Mouse (Mus musculus): ENCODE results near the gene Ppp4r1. TPM values are rescaled to one million over a fixed set of nuclear protein-coding genes. Genes with fewer than 3 reads are reported as not detected.

The Ppp4r1 gene
- total RNA-seq, 2 experiments from 2014 or later, result 40.8 to 48.8 TPM

GRCm38 (mm10) chr17:65799353-65799752 is 17.0 kb downstream of the Ppp4r1 start:
- intact Hi-C loops (cut with DNase I), result no loop called here
- DNase-seq, result no peak

GRCm38 (mm10) chr17:65800451-65800850 is 18.1 kb downstream of the Ppp4r1 start:
- intact Hi-C loops (cut with DNase I), result no loop called here
- no peak for DNase-seq

DNA sequence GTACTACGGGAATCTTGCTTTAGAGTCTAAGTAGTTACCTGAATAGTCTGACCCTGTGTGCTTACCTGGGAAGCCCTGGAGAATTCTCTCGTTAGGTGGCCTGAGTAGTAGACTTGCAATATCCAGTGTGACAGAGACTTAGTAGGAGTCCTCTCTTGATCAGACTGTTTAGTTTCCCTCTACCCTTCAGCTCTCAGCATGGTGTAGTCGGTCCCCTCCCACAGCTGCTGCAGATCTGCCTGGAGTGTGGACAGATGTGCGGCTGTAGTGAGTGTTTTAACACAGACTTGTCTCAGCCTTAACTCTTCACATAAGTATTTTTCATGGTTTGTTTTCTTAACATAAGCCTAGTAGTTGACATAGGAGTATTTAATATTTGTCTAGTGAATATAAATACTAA is 19.7 kb downstream of the Ppp4r1 start:
- no peak for DNase-seq
- intact Hi-C loops (cut with DNase I), result no loop called here

GRCm38 (mm10) chr17:65805966-65806365 is 23.6 kb downstream of the Ppp4r1 start:
- intact Hi-C loops (cut with DNase I), result no loop called here
- no peak for DNase-seq

GRCm38 (mm10) chr17:65806416-65806815 is 24.0 kb downstream of the Ppp4r1 start:
- intact Hi-C loops (cut with DNase I), result no loop called here
- DNase-seq, result no peak

DNA sequence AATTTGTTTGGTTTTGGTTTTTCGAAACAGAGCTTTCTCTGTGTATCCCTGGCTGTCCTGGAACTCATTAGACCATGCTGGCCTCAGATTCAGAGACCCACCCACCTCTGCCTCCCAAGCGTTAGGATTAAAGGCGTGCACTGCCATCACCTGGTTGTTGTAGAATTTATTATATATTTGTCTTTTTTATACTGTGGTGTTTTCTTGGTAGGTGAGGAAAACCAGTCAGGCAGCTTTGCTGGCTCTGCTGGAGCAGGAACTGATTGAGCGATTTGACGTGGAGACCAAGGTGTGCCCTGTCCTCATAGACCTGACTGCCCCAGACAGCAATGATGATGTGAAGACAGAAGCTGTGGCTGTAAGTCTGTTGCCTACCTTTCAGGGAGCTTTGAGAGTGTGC is 28.7 kb downstream of the Ppp4r1 start:
- intact Hi-C loops (cut with DNase I), result no loop called here
- no peak for DNase-seq

GRCm38 (mm10) chr17:65813763-65814162 is 31.4 kb downstream of the Ppp4r1 start:
- intact Hi-C loops (cut with DNase I), result no loop called here
- DNase-seq, result no peak

DNA sequence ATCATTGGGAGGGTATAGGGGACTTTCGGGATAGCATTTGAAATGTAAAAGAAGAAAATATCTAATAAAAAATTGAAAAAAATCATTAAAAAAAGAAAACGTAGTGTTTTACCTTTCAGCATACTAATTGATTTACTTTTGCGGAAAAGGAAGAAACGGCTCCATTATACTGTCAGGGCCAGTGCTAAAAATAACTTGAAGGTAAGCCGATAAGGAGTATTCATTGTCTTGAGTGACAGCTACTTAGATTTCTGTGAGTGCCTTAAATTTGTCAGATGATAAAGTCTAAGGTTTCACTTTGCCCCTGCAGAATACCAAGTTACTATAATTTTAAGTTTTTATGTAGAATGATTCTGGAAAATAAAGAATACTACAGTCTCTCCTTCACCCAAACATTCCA is 37.8 kb downstream of the Ppp4r1 start:
- no peak for DNase-seq
- intact Hi-C loops (cut with DNase I), result no loop called here

GRCm38 (mm10) chr17:65822423-65822822 is 40.0 kb downstream of the Ppp4r1 start:
- DNase-seq, result no peak
- intact Hi-C loops (cut with DNase I), result no loop called here

- intact Hi-C loops (cut with DNase I), result no loop called here
- DNase-seq, result no peak
These were observed 41.9 kb downstream of the Ppp4r1 start for GRCm38 (mm10) chr17:65824246-65824645.

GRCm38 (mm10) chr17:65826257-65826656 is 43.9 kb downstream of the Ppp4r1 start:
- intact Hi-C loops (cut with DNase I), result no loop called here
- no peak for DNase-seq

- DNase-seq, result no peak
- intact Hi-C loops (cut with DNase I), result no loop called here
These were observed 44.9 kb downstream of the Ppp4r1 start for GRCm38 (mm10) chr17:65827119-65827840.

- DNase-seq, result no peak
- intact Hi-C loops (cut with DNase I), result no loop called here
These were observed 45.5 kb downstream of the Ppp4r1 start for GRCm38 (mm10) chr17:65827904-65828303.

- no peak for DNase-seq
- intact Hi-C loops (cut with DNase I), result no loop called here
These were observed 46.6 kb downstream of the Ppp4r1 start for GRCm38 (mm10) chr17:65828951-65829350.

DNA sequence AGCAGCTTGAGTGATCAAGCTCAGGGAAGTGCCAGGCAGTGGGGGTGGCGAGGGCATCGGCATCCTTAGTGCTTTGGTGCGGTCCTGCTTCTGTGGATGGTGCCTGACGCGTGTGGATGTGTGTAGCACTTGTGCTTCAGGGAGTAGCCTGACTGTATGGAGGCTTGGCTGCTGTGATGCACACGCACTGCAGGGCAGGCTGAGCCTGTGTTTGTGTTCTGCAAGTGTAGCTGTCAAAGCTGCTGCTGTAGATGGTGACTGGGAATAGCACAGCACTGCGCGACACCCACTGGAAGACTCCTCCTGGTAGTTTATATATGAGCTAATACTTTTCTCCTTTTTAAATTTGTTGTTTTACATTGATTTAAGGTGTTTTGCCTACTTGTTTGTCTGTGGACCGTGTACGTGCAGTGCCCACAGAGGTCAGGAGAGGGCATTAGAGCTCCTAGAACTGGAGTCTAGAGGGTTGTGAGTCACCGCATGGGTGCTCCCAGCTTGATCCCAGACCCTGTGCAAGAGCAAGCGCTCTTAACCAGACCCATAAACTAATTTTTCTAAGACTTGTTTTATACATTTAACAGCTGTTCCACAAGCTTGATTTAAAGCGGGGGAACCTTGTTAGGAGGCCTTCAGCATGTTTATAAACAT is 48.0 kb downstream of the Ppp4r1 start:
- intact Hi-C loops (cut with DNase I), result no loop called here
- DNase-seq, result no peak

DNA sequence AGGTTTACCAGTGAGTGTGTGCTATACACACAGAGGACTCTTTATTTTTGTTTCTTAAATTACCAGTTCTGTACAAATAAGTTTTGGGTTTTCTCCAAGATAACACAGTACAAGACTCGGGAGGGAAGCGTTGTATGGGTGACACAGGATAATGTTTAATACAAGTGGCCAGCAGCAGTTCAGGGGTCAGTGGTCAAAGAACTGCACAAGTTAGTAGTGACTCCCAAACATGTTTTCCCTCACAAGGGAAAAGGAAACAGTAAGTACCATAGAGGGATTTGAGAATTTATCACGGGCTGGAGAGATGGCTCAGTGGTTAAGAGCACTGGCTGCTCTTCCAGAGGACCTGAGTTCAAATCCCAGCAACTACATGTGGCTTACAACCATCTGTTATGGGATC is 51.5 kb downstream of the Ppp4r1 start:
- no peak for DNase-seq
- intact Hi-C loops (cut with DNase I), result no loop called here

DNA sequence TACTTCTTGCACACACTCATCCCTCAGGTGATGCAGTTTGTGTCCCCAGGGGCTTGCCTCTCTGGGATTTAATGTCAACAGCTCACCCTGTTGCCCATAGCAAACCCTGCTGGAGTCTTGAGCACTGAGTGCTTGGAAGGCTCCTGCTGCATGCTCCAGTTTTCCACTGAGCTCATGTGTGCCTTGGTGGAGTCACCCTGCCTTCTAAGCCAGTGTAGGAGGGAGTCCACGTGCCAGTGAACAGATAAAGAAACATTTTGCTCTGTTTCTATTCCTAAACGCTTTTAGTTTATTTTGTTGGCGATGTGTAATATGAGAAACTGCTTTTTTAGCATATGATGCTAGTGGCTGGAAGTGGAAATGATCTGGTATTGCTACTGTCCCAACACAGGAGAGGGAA is 54.4 kb downstream of the Ppp4r1 start:
- intact Hi-C loops (cut with DNase I), result no loop called here
- no peak for DNase-seq

GRCm38 (mm10) chr17:65839541-65840256 is 57.3 kb downstream of the Ppp4r1 start:
- intact Hi-C loops (cut with DNase I), result loop anchor here (5.0 kb wide), 1 partner anchor 132 kb away; no protein-coding TSS in a partner anchor
- DNase-seq, result no peak

DNA sequence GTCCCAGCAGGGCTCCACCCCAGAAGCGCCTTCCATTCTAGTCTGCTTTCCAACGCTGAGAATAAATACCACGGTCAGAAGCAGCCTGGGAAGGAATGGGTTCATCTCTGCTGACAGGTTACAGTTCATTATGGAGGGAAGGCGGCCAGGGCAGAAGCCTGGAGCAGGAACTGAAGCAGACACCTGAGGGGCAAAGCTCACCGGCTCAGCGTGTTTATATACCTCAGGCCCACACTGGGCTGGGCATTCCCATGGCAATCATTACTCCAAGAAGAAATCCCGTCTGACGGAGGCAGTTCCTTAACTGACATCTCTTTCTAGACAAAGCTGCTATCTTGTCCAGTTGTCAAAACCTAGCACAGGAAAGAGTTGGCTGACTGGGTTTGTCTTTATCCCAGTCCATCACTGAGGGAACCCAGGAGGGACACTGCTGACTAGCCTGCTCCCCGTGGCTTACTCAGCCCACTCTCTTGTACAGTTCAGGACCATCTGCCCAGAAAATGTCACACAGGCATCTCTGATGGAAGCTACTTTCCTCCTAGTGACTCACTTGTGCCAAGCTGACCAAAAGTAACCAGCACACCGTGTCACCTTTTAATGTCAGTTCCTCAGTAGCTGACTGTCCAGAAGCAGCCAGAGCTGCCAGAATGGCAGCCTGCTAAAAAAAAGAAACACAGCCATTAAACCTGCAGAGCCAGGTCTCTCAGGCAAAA is 60.5 kb downstream of the Ppp4r1 start:
- no peak for DNase-seq
- intact Hi-C loops (cut with DNase I), result loop anchor here (5.0 kb wide), 1 partner anchor 136 kb away; no protein-coding TSS in a partner anchor

DNA sequence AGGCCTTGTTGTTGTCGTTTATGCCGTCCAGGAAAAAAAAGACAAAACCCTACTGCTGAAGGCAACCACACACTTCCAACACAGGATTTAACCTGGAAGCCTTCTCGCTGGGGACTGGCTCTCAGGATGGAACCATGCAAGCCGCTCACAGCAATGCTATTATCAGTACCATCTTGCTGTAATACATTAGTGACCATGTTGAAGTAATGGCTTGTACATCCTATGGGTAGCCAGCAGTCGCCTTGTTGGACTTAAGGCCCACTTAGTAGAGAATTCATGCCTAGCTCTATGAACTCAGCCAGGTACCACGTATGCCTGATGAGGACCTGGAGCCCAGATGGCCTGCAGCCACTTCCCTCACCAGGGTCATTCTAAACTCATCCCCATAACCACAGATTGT is 63.0 kb downstream of the Ppp4r1 start:
- intact Hi-C loops (cut with DNase I), result no loop called here

More for the DNA sequence above, 63.0 kb downstream of the Ppp4r1 start:
- DNase-seq, result no peak

Data from heart, postnatal 36 days (tissue).